Mouse (Mus musculus): ENCODE results near the gene Nfatc4. TPM values are rescaled to one million over a fixed set of nuclear protein-coding genes. Genes with fewer than 3 reads are reported as not detected.

The Nfatc4 gene
- total RNA-seq, 2 experiments from 2014 or later: 2.6 TPM

GRCm38 (mm10) chr14:55845506-55846294 lies 22.8 kb downstream of the Nfatc4 start:
- no peak overlapping the region for H3K27ac ChIP-seq
- H3K4me3 ChIP-seq: no peak overlapping the region
- no peak for DNase-seq (ENCODE audit: low spot score in 2 of 2)
- no peak for TF ChIP-seq CTCF (conservative IDR thresholded peaks at IDR 0.05)

GRCm38 (mm10) chr14:55850885-55851284 lies 27.9 kb downstream of the Nfatc4 start:
- Histone ChIP-seq H3K27ac (no peak overlapping the region), H3K4me3 (no peak overlapping the region)
- TF ChIP-seq CTCF (conservative IDR thresholded peaks at IDR 0.05): no peak
- no peak for DNase-seq (ENCODE audit: low spot score in 2 of 2)

GRCm38 (mm10) chr14:55852646-55853551 lies 30.0 kb downstream of the Nfatc4 start:
- no peak for TF ChIP-seq CTCF (conservative IDR thresholded peaks at IDR 0.05)
- no peak for DNase-seq (ENCODE audit: low spot score in 2 of 2)
- Histone ChIP-seq H3K4me3 (no peak overlapping the region), H3K27ac (peak overlapping the region; percentile 49; the same call in 1 of the 2 replicates)

GRCm38 (mm10) chr14:55853621-55854285 lies 30.8 kb downstream of the Nfatc4 start, which contains the start of gene Nynrin:
Gene Nynrin, plus strand, starts transcription at chr14:55854010.
- no peak for TF ChIP-seq CTCF (conservative IDR thresholded peaks at IDR 0.05)
- Histone ChIP-seq H3K4me3 (peak within 1 kb of the TSS; percentile 66), H3K27ac (peak within 1 kb of the TSS; percentile 68)
- no peak for DNase-seq (ENCODE audit: low spot score in 2 of 2)

- peak overlapping the region; percentile 68 for H3K27ac ChIP-seq
Observed at GRCm38 (mm10) chr14:55854406-55855100, 31.6 kb downstream of the Nfatc4 start.

GRCm38 (mm10) chr14:55855101-55855561 lies 32.2 kb downstream of the Nfatc4 start:
- DNase-seq (ENCODE audit: low spot score in 2 of 2): no peak

More at GRCm38 (mm10) chr14:55854406-55855100, 31.6 kb downstream of the Nfatc4 start:
- peak overlapping the region; percentile 66 for H3K4me3 ChIP-seq
- TF ChIP-seq CTCF (conservative IDR thresholded peaks at IDR 0.05): no peak
- no peak for DNase-seq (ENCODE audit: low spot score in 2 of 2)

GRCm38 (mm10) chr14:55857588-55857987 lies 34.6 kb downstream of the Nfatc4 start:
- no peak for DNase-seq (ENCODE audit: low spot score in 2 of 2)
- H3K27ac ChIP-seq: no peak overlapping the region
- no peak for TF ChIP-seq CTCF (conservative IDR thresholded peaks at IDR 0.05)

More at GRCm38 (mm10) chr14:55855101-55855561, 32.2 kb downstream of the Nfatc4 start:
- Histone ChIP-seq H3K27ac (peak overlapping the region; percentile 68; the same call in 1 of the 2 replicates), H3K4me3 (peak overlapping the region; percentile 66)
- no peak for TF ChIP-seq CTCF (conservative IDR thresholded peaks at IDR 0.05)

GRCm38 (mm10) chr14:55862186-55862585 lies 39.2 kb downstream of the Nfatc4 start:
- Histone ChIP-seq H3K27ac (no peak overlapping the region), H3K4me3 (no peak overlapping the region)
- TF ChIP-seq CTCF (conservative IDR thresholded peaks at IDR 0.05): no peak
- no peak for DNase-seq (ENCODE audit: low spot score in 2 of 2)

More at GRCm38 (mm10) chr14:55857588-55857987, 34.6 kb downstream of the Nfatc4 start:
- H3K4me3 ChIP-seq: no peak overlapping the region

GRCm38 (mm10) chr14:55862970-55863369 lies 40.0 kb downstream of the Nfatc4 start:
- Histone ChIP-seq H3K27ac (no peak overlapping the region), H3K4me3 (no peak overlapping the region)
- TF ChIP-seq CTCF (conservative IDR thresholded peaks at IDR 0.05): no peak
- no peak for DNase-seq (ENCODE audit: low spot score in 2 of 2)

GRCm38 (mm10) chr14:55863773-55864172 lies 40.8 kb downstream of the Nfatc4 start:
- DNase-seq (ENCODE audit: low spot score in 2 of 2): peak in 1 of 2 experiments; percentile 62
- peak; percentile 98; the same call in 1 of the 2 replicates for TF ChIP-seq CTCF (conservative IDR thresholded peaks at IDR 0.05)
- no peak overlapping the region for H3K4me3 ChIP-seq
- H3K27ac ChIP-seq: no peak overlapping the region

GRCm38 (mm10) chr14:55866962-55867361 lies 44.0 kb downstream of the Nfatc4 start:
- DNase-seq (ENCODE audit: low spot score in 2 of 2): peak in 1 of 2 experiments; percentile 69
- Histone ChIP-seq H3K4me3 (no peak overlapping the region), H3K27ac (no peak overlapping the region)
- peak; percentile 96 for TF ChIP-seq CTCF (conservative IDR thresholded peaks at IDR 0.05)
